Mouse (Mus musculus): Measurements from ENCODE around the gene Slco3a1.
"Not testable (repeated sequence)": the region's sequence is repeated elsewhere in the genome, so short reads cannot be mapped to it uniquely, and the experiment has no call there.

Gene Slco3a1

GRCm38 (mm10) chr7:74429252-74429651 is 125.3 kb downstream of the Slco3a1 start:
- DNase-seq (ENCODE audit: low spot score) = no peak

- DNase-seq (ENCODE audit: low spot score) = no peak
These were observed 127.4 kb downstream of the Slco3a1 start for GRCm38 (mm10) chr7:74427135-74427534.

DNA sequence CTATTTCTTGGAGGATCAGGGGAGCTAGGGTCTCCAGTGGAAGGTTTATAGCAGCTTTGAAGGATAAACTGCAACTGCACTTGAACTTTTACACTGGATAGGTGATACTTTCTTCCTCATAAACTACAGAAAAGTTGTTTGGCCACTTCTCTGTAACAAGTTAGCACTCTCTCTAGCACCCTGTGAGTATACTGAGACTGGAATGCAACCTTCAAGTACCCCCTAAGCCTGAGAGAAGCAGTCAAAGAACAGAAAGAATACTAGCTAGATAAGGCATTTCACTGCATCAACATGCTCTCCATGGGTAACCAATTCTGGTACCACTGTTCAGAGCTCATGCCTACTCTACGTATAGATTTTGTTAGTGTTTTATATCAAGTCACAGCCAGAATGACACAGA is 128.6 kb downstream of the Slco3a1 start:
- DNase-seq (ENCODE audit: low spot score) = no peak

DNA sequence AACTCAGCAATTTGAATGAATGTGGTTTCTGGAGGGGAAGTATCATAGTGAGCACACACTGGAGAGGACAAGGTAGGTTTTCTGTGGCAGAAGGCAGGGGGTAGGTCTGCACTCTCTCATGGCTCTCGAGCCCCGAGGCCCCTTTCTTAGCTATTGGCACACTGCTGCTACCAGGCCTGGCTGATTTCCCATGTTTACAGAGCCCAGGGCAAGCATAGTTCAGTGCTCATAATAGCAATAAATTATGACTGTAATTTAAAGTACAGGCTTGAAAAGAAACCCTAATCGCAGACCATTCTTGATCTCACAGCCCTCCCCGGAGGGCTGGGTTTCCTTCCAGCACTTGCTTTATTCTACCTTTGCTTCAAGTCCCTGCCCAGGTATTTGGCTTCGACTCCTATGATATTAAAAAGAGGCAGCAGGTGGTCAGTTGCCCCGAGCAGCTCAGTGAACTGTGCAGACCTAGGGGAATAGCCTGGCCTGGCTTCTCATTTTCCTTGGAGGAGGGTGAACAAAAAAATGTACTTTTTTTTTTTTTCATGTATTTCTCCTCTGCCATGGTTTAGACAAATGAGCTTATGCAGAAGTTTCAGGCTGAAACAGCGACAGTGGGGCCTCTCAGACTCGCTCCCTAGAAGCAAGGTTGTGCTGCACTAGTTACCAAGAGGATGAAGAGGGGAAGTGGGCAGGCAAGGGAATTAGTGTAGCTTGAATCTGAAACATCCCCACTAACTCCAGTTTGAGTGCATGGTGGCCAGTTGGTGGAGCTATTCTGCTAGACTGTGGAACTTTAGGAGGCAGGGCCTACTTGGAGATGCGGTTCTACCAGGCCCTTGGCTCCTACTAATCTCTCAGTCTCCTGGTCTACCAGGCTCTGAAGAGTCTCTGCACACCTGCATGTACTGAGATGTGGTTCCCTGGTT is 130.4 kb downstream of the Slco3a1 start:
- no peak for DNase-seq (ENCODE audit: low spot score)

DNA sequence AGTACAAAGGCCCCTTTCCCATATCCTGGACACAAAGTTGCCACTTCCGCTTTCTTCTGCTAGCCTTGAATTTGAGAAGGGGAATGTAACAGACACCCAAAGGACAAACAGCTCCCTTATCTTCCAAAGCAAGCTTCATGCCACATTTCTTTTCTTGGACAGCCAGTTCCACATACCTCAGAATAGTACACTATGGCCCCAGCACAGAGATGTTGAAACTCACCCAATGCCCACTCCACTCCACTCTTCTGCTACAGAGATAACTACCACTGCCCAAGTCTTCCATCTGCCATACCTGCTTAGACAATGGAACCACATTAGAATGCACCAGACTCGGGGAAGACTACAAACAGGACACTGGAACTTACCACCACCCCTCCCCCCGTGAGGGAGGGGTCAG is 131.3 kb downstream of the Slco3a1 start:
- no peak for DNase-seq (ENCODE audit: low spot score)

- no peak for DNase-seq (ENCODE audit: low spot score)
These were observed 131.8 kb downstream of the Slco3a1 start for GRCm38 (mm10) chr7:74422731-74423130.

DNA sequence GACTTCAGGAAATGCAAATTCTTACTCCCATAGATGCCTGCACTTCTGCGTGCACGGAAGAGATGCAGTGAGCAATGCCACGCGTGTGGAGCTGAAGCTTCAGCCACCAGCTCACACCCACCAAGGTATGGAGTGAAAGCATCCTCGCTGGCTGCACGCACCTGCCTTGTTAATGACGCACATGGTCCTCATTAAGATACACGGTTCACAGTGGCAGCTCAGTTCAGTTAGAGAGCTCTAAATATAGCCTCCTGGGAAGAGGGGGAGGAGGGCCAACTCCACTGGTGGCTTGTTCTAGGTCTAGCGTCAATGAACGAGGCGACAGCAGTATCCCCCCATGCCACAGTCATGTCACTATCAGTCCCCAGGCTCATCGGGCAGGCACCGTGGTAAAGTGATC is 132.6 kb downstream of the Slco3a1 start:
- DNase-seq (ENCODE audit: low spot score) = no peak

GRCm38 (mm10) chr7:74421591-74421990 is 133.0 kb downstream of the Slco3a1 start:
- DNase-seq (ENCODE audit: low spot score) = no peak

DNA sequence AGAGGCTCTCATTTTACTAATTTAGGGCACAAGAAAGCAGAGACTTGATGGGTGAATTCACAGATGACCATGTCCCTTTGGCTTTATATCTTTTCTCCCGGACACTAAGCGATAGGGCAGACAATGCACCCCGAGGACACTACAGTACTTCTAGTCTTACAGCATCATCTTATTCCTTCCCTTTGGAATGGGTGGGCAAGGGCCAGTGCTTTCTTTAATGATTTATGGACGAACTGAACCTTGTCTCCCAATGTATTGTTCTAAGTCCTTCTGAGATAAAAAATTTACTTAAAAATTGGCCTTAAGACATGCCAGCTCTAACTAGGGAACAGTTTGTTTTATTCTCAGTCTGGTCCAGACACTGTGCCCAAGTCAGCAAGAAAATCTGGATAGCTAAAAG is 134.9 kb downstream of the Slco3a1 start:
- DNase-seq (ENCODE audit: low spot score) = no peak

- no peak for DNase-seq (ENCODE audit: low spot score)
These were observed 137.6 kb downstream of the Slco3a1 start for GRCm38 (mm10) chr7:74417009-74417408.

- DNase-seq (ENCODE audit: low spot score) = no peak
These were observed 139.3 kb downstream of the Slco3a1 start for GRCm38 (mm10) chr7:74415241-74415640.

DNA sequence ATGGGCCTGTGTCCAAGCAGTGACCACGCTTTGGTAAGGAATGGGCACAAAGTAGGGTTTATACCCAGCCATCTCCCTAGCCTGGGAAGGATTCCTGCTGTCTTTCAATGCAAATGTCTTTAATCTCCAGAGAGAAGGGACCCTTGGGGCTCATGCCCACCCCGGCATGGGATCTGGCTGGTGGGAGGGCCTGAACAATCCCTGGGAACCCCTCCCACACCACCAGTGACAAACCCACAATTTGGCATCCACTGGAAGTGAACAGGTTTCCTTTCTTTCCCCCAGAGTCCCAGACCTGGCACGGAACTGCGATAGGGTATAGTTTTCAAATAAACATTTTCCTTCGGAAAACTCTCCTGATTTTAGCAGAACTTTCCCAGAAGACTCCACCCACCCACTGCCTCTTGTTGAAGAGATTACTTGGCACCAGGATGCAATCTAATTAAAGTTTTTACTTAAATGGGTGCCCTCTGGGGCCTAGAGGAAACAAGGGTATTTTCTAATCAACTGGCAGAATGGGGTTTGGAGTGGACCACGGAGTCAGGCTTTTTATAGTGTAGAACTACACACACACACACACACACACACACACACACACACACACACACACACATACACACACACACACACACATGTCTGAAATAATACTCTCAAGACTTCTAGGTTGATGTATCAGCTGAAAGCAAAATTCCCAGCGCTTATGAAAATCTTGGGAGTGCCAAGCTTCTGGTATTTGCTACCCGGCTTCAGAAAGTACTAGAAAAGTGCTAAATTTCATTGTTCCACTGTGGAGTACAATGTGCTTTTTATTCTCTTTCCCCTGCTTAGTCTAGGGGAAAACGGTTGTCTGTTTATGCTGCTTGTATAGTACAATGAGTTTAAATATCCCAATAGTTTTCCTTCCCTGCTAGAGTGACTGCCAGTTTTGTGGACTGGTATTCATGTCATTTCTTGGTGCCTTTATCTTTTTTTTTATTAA is 140.6 kb downstream of the Slco3a1 start:
- DNase-seq (ENCODE audit: low spot score) = no peak

- DNase-seq (ENCODE audit: low spot score) = peak; percentile 26
These were observed 145.8 kb downstream of the Slco3a1 start for GRCm38 (mm10) chr7:74408601-74409323.

- not testable (repeated sequence) for DNase-seq (ENCODE audit: low spot score)
These were observed 146.7 kb downstream of the Slco3a1 start for GRCm38 (mm10) chr7:74407851-74408250.

GRCm38 (mm10) chr7:74399729-74400128 is 154.9 kb downstream of the Slco3a1 start:
- DNase-seq (ENCODE audit: low spot score) = no peak

DNA sequence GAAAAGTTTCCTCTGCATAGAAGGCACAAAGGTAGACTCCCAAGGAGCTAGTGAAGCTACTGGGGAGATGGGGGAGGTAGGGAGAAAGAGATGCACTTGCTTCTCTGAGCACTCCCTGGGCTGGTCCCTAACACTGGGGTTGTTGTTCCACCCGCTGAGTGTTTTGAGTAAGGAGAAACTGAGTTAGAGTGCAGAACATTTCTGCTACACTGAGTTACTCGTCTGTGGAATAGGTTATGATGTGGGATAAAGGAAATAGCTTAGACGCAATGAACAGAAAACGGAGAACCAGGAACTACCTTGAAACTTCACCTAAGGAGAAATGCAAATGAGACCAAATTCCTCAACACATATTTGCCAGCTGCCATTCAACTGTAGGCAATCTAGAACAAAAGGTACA is 155.4 kb downstream of the Slco3a1 start:
- no peak for DNase-seq (ENCODE audit: low spot score)

GRCm38 (mm10) chr7:74398326-74398725 is 156.3 kb downstream of the Slco3a1 start:
- no peak for DNase-seq (ENCODE audit: low spot score)

- DNase-seq (ENCODE audit: low spot score) = no peak
These were observed 163.1 kb downstream of the Slco3a1 start for GRCm38 (mm10) chr7:74391451-74391873.

DNA sequence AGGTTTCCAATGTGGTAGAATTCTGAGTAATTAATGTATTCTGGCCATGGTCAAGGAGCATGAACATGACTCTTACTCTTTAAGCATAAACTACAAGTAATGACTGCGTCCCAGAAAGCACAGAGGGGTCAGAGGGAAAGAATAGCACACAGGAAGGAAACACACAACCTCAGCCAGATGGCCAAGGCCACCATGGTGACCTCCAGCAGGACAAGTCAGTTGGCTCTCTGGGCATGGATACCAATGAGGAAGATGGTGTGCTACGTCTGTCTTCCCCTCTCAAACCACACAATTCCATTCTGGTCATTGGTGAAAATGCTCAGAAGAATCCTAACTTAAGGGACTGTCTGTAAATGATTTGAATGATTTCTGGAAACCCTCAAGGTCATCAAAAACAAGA is 165.0 kb downstream of the Slco3a1 start:
- DNase-seq (ENCODE audit: low spot score) = no peak

DNA sequence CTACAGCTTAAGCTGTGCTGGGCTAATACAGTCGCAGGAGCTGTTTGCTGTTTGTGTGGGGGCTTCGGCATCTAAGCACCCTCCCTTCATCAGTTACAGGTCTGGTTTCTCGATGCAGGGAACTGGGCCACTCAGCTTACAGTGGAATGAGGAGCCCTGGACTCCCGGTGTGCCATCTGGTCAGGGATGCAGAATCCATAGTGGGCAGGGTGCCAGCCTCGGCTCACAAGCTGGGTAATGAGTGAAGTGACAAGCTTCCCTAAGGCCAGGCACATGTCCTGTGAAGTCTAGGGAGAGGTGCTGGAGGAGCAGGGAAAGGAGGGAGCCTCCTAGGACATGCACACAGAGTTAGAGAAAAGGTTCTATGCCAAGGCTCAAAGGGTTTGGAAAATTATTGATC is 168.3 kb downstream of the Slco3a1 start:
- DNase-seq (ENCODE audit: low spot score) = no peak

GRCm38 (mm10) chr7:74383040-74383666 is 171.4 kb downstream of the Slco3a1 start:
- no peak for DNase-seq (ENCODE audit: low spot score)

- DNase-seq (ENCODE audit: low spot score) = no peak
These were observed 172.3 kb downstream of the Slco3a1 start for GRCm38 (mm10) chr7:74382286-74382685.
